Mouse (Mus musculus) left cerebral cortex, adult 18-20 months (tissue): Measurements from ENCODE around the gene Afap1l2. TPM values are rescaled to one million over a fixed set of nuclear protein-coding genes. Genes with fewer than 3 reads are reported as not detected.

Experiments used
- DNase-seq, 2 experiments: peaks; one replicate each; pipeline ENCODE4 v3.0.0; 2021 to 2022; ENCODE audit warnings: low spot score in 2 of 2, mixed read lengths in 1 of 2
- total RNA-seq, 2 experiments: library from RNA; stranded (reverse); gene quantifications; 2 replicates each; pipeline ENCODE4 v1.2.3; 2021

The Afap1l2 gene
- total RNA-seq, 2 experiments from 2014 or later: 7.5 to 8.0 TPM

DNA sequence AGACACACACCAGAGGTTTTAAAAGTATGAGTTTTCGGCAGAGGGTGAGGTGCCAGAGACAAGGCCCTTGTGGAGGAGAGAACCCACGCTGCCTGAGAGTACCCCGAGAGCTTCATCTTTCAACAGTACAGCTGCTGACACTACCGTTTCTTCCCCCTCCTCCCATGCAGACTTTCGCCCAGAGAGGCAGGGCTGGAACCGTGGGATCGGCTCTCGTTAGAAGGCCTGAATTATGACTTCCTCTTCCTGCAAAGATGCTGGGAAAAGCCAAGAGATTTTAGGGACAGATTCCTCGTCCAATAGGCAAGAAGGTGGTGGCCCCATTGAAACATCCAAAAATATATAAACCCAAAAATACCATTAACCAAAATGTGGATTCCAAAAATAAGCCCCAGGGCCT is 63.8 kb downstream of the Afap1l2 start:
- no peak for DNase-seq

DNA sequence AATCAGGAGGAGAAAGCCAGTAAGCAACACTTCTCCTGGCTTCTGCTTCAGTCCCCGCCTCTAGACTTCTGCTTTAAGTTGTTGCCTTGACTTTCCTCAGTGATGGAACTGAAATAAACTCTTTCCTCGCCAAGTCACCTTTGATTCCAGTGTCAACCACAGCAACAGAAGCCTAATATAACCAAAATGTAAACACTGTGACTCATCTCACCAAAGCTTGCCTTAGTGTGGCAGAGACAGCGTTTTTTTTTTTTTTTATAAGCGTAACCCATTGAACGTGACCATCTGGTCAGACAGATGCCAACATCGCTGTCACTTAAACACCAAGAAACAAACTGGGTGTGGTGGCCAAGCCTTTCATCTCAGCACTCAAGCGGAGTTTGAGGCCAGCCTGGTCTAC is 65.8 kb downstream of the Afap1l2 start:
- no peak for DNase-seq

- DNase-seq: no peak
These were observed 67.5 kb downstream of the Afap1l2 start for GRCm38 (mm10) chr19:56940507-56940906.

- DNase-seq: peak; percentile 14 to 19
These were observed 68.2 kb downstream of the Afap1l2 start for GRCm38 (mm10) chr19:56939826-56940225.

- no peak for DNase-seq
These were observed 70.1 kb downstream of the Afap1l2 start for GRCm38 (mm10) chr19:56937911-56938310.

DNA sequence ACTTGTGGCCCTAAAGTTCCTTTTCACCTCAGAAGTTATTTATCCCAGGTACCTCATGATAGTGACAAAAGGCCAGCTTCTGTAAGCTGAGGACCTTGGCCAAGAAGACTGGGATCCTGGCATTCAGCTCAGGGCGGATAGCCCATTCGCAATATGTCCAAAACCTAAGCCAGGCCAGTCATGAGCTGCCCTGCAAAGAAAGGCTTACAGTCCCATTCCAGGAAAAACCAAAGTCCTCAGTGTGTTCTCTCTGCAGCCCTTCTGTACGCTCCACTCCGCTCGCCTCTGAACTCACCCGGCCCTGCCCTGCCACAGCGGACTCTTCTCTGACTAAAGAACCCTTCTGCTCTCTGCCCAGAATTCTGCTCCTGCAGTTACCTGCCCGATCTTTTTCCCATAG is 71.8 kb downstream of the Afap1l2 start:
- no peak for DNase-seq

DNA sequence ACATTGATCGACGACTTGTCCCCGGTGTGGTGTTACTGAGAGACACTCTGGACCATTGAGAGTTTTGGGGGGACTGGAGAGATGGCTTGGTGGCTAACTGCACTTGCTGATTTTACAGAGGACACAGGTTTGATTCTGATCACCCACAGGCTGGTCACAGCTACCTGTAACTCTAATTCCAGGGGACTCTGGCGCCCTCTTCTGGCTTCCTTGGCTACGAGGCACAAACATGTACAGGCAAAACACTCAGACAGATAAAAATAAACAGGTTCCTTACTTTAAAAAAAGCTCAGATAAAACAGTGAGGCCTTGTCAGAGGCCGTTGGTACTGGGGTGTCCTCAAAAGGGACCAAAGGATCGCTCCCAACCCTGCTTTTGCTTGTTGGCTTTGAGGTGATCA is 72.3 kb downstream of the Afap1l2 start:
- DNase-seq: no peak

- DNase-seq: no peak
These were observed 72.9 kb downstream of the Afap1l2 start for GRCm38 (mm10) chr19:56935111-56935510.

- DNase-seq: no peak
These were observed 74.2 kb downstream of the Afap1l2 start for GRCm38 (mm10) chr19:56933800-56934199.

- DNase-seq: no peak
These were observed 78.0 kb downstream of the Afap1l2 start for GRCm38 (mm10) chr19:56930029-56930428.

- no peak for DNase-seq
These were observed 78.6 kb downstream of the Afap1l2 start for GRCm38 (mm10) chr19:56929392-56929791.

DNA sequence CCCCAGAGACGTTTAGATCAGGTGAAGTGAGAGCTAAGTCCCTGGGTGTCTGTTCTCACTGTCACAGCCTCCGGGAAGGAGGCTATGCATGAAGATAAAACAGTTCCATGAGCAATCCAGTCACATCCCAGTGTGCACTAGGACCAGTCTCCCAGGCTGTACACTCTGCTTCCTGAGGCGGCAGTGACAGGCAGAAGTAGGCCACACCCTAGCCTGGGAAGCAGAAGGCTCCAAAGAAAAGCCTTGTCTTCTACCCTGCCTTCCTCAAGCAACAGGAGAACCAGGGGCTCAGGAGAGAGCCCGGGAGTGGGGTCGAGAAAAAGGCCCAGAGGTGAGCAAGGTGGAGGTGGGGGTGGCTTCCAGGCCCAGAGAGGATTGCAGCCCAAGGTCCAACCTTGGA is 86.3 kb downstream of the Afap1l2 start:
- DNase-seq: no peak

- DNase-seq: no peak
These were observed 87.8 kb downstream of the Afap1l2 start for GRCm38 (mm10) chr19:56920232-56920631.

GRCm38 (mm10) chr19:56919628-56920027 is 88.4 kb downstream of the Afap1l2 start:
- peak; percentile 91 to 93 for DNase-seq

DNA sequence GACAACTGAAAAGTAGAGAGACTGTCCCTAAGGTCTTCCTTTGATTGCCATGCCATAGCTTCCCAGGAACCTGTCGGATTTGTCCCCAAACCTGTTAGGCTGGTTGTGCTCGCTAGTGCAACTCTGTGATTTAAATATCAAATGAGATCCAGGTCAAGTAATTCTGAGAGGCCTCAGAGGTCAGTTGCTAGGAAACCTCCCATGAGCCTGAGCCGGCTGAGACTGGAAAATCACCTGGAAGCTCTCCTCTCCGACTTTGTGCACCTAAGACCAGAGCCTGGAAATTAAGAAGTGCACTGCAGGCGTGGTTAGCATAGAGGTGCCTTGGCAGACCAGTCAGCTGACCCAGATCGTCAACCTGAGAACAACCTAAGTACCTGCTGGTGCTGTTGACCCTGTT is 92.9 kb downstream of the Afap1l2 start:
- no peak for DNase-seq

DNA sequence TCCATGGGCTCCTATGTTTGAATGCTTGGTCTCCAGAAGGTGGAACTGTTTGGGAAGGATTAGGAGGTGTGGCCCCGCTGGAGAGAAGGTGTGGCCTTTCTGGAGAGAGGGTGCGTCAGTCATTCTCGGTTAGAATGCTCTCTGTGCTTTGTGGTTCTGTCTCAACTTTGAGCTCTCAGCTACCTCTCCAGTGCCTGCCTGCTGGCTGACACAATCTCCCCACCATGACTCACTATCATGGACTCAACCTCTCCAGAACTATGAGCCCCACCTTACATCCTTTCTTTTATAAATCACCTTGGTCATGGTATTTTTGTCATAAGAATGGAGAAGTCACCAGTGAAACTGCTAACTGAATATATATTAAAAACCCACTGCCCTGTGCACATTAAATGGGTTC is 93.4 kb downstream of the Afap1l2 start:
- DNase-seq: no peak

DNA sequence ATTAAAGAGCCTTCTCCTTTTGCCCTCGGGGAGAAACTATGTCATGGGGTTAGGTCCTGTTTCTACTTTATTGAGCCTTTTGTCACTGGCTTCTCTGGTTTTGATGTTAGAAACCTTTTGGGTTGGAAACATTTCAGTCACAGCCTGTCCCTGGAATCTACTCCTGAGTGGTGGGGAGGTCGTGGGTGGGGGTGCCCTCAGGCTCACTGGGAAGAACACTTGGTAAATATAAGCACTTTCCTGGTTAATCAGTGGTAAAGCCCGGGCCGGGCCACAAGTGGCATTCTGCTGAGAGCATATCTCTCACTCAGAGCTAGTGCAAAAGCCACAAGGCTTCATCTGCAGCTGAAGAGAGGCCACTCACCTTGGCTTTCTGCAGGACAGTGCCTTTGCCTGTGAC is 94.3 kb downstream of the Afap1l2 start:
- DNase-seq: no peak

- DNase-seq: no peak
These were observed 97.5 kb downstream of the Afap1l2 start for GRCm38 (mm10) chr19:56910561-56910960.

GRCm38 (mm10) chr19:56908472-56909270 is 99.4 kb downstream of the Afap1l2 start:
- DNase-seq: peak; percentile 50 to 52

DNA sequence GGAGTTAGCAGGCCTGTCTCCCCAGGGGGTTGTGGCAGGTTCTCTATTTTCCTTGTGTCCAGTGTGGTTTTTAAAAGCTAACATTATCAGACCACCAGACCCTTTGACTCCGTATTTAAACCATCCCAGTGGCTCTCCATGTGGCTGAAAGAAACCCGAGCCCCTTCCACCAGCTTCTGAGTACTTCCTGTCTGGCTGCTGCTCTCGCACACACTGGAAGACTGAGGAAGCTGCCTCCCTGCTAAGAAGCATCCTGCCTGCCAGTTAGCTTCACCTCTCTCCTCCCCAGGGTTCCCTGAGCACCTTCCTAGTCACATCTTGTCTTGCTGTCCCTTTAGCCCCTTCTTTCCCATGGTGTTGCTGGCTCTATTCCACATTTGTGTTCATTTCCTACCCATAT is 100.2 kb downstream of the Afap1l2 start:
- DNase-seq: no peak

- no peak for DNase-seq
These were observed 102.6 kb downstream of the Afap1l2 start for GRCm38 (mm10) chr19:56905395-56905794.

- DNase-seq: no peak
These were observed 103.9 kb downstream of the Afap1l2 start for GRCm38 (mm10) chr19:56904095-56904494.

DNA sequence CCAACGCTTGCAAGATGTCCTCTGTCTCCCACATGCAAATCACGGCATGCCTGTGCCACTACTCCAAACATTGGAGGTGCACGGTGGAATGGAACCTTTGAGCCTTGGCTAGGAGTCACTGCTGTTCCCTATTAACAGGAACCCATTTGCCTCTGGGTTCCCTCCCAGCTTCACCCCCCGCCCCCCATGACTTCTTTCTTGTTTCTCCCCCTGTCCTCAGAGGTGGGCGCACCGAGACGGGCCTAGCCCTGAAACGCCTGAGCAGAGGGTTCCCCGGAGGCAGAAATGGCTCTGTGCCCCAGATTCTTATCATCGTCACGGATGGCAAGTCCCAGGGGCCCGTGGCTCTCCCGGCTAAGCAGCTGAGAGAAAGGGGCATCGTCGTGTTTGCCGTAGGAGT is 110.4 kb downstream of the Afap1l2 start:
- DNase-seq: no peak
